9 mouse cellular contexts compared by ENCODE assay signal in genomic region chr5:103780836-103781235, GRCm38 (mm10).
A peak's percentile ranks its signal among the peaks of the same experiment; 100 is the strongest.
DNase-seq lines count a peak whose midpoint lies in the region; ATAC-seq and TF ChIP-seq lines count a peak whose summit lies in the region.
"Had no signal": no experiment of that assay in that cellular context is flagged by ENCODE, and none has a peak within 500 bp of the region (broad histone marks: within the 10 kb centered on the region; RNA-seq: fewer than 3 reads in every experiment).

No protein-coding gene starts in this region.

- WGBS in hindbrain, embryonic 10.5 days: 81% methylated on average over 6 of the region's 6 CpGs
- WGBS in hindbrain, embryonic 14.5 days: 75% methylated on average over 6 of the region's 6 CpGs
- WGBS in midbrain, postnatal 0 days: 78% methylated on average over 6 of the region's 6 CpGs
- 77% methylated on average over 6 of the region's 6 CpGs for WGBS in midbrain, embryonic 14.5 days
- 82% methylated on average over 6 of the region's 6 CpGs for WGBS in midbrain, embryonic 13.5 days

- no peak for DNase-seq in hindbrain, embryonic 10.5 days (ENCODE audit: low spot score)
- no peak for DNase-seq in hindbrain, embryonic 14.5 days (ENCODE audit: low spot score)
- DNase-seq in midbrain, postnatal 0 days (ENCODE audit: low spot score): no peak
- DNase-seq in midbrain, embryonic 14.5 days: no peak
- peak; percentile 60 to 65 for DNase-seq in cerebellum, postnatal 36 days
- DNase-seq in thymus, postnatal 14 days: peak; percentile 51

- H3K9ac ChIP-seq in hindbrain, embryonic 14.5 days: no peak overlapping the region
- H3K9ac ChIP-seq in midbrain, postnatal 0 days (replicated peaks; ENCODE audit: low read length, poor library complexity, severe bottlenecking): no peak overlapping the region
- H3K9ac ChIP-seq in midbrain, embryonic 14.5 days (replicated peaks; ENCODE audit: low read length): no peak overlapping the region
- H3K9ac ChIP-seq in midbrain, embryonic 13.5 days (replicated peaks): no peak overlapping the region
- H3K9ac ChIP-seq: heart, embryonic 13.5 days; neural tube, embryonic 13.5 days had no signal

- no peaks in the 10 kb centered on the region for H3K9me3 ChIP-seq in hindbrain, embryonic 10.5 days
- H3K9me3 ChIP-seq in hindbrain, embryonic 14.5 days (ENCODE audit: control insufficient read depth, low read length): no peaks in the 10 kb centered on the region
- H3K9me3 ChIP-seq in midbrain, postnatal 0 days (ENCODE audit: low read length): no peaks in the 10 kb centered on the region
- no peaks in the 10 kb centered on the region for H3K9me3 ChIP-seq in midbrain, embryonic 14.5 days (ENCODE audit: control insufficient read depth, low read length)
- H3K9me3 ChIP-seq in midbrain, embryonic 13.5 days: no peaks in the 10 kb centered on the region
- H3K9me3 ChIP-seq: heart, embryonic 13.5 days; neural tube, embryonic 13.5 days had no signal

- no peak overlapping the region for H3K4me2 ChIP-seq in hindbrain, embryonic 14.5 days (replicated peaks)
- H3K4me2 ChIP-seq in midbrain, postnatal 0 days (ENCODE audit: low read depth, low read length, poor library complexity, severe bottlenecking): no peak overlapping the region
- no peak overlapping the region for H3K4me2 ChIP-seq in midbrain, embryonic 14.5 days (ENCODE audit: low read length)
- no peak overlapping the region for H3K4me2 ChIP-seq in midbrain, embryonic 13.5 days (replicated peaks)
- H3K4me2 ChIP-seq: heart, embryonic 13.5 days; neural tube, embryonic 13.5 days had no signal

- peaks cover 22% of the 10 kb centered on the region for H3K36me3 ChIP-seq in hindbrain, embryonic 10.5 days
- H3K36me3 ChIP-seq in hindbrain, embryonic 14.5 days (replicated peaks; ENCODE audit: control insufficient read depth, insufficient read depth): no peaks in the 10 kb centered on the region
- no peaks in the 10 kb centered on the region for H3K36me3 ChIP-seq in midbrain, postnatal 0 days (ENCODE audit: insufficient read depth, low read length)
- H3K36me3 ChIP-seq in midbrain, embryonic 14.5 days (ENCODE audit: control insufficient read depth, insufficient read depth, low read length): no peaks in the 10 kb centered on the region
- peaks cover 6% of the 10 kb centered on the region; the same call in 1 of the 2 replicates for H3K36me3 ChIP-seq in midbrain, embryonic 13.5 days

- no peak for ATAC-seq in hindbrain, embryonic 14.5 days (ENCODE audit: low FRiP score)
- ATAC-seq in midbrain, postnatal 0 days (ENCODE audit: low FRiP score): no peak
- ATAC-seq in midbrain, embryonic 14.5 days (ENCODE audit: low FRiP score, low TSS enrichment): no peak
- no peak for ATAC-seq in midbrain, embryonic 13.5 days

- H3K27me3 ChIP-seq in hindbrain, embryonic 10.5 days (ENCODE audit: insufficient read depth, poor library complexity, severe bottlenecking): no peaks in the 10 kb centered on the region
- no peaks in the 10 kb centered on the region; the same call in 1 of the 2 replicates for H3K27me3 ChIP-seq in hindbrain, embryonic 14.5 days (ENCODE audit: control insufficient read depth, insufficient read depth, low read length)
- no peaks in the 10 kb centered on the region for H3K27me3 ChIP-seq in midbrain, postnatal 0 days (ENCODE audit: insufficient read depth, low read length)
- H3K27me3 ChIP-seq in midbrain, embryonic 14.5 days (ENCODE audit: control insufficient read depth, insufficient read depth, low read length): no peaks in the 10 kb centered on the region
- no peaks in the 10 kb centered on the region; the same call in 1 of the 2 replicates for H3K27me3 ChIP-seq in midbrain, embryonic 13.5 days
- H3K27me3 ChIP-seq: heart, embryonic 13.5 days; neural tube, embryonic 13.5 days had no signal

- TF ChIP-seq CTCF in midbrain, postnatal 0 days (IDR thresholded peaks at IDR 0.05): peak; percentile 41

- H3K4me3 ChIP-seq in hindbrain, embryonic 10.5 days: no peak overlapping the region
- H3K4me3 ChIP-seq in hindbrain, embryonic 14.5 days (replicated peaks; ENCODE audit: low read length): no peak overlapping the region
- H3K4me3 ChIP-seq in midbrain, postnatal 0 days (ENCODE audit: low read depth, low read length): no peak overlapping the region
- no peak overlapping the region for H3K4me3 ChIP-seq in midbrain, embryonic 14.5 days (replicated peaks; ENCODE audit: low read depth, low read length)
- no peak overlapping the region for H3K4me3 ChIP-seq in midbrain, embryonic 13.5 days (replicated peaks)
- H3K4me3 ChIP-seq: heart, embryonic 13.5 days; neural tube, embryonic 13.5 days had no signal

- peak overlapping the region; percentile 87 for H3K27ac ChIP-seq in hindbrain, embryonic 10.5 days
- H3K27ac ChIP-seq in hindbrain, embryonic 14.5 days: no peak overlapping the region
- H3K27ac ChIP-seq in midbrain, postnatal 0 days (ENCODE audit: low read depth, low read length): no peak overlapping the region
- H3K27ac ChIP-seq in midbrain, embryonic 14.5 days (replicated peaks; ENCODE audit: low read depth, low read length): no peak overlapping the region
- no peak overlapping the region for H3K27ac ChIP-seq in midbrain, embryonic 13.5 days
- H3K27ac ChIP-seq: heart, embryonic 13.5 days; neural tube, embryonic 13.5 days had no signal

- peaks cover 64% of the 10 kb centered on the region for H3K4me1 ChIP-seq in hindbrain, embryonic 10.5 days (replicated peaks)
- H3K4me1 ChIP-seq in hindbrain, embryonic 14.5 days (replicated peaks; ENCODE audit: control insufficient read depth, insufficient read depth, low read length): peaks cover 34% of the 10 kb centered on the region
- peaks cover 19% of the 10 kb centered on the region for H3K4me1 ChIP-seq in midbrain, postnatal 0 days (ENCODE audit: insufficient read depth, low read length)
- H3K4me1 ChIP-seq in midbrain, embryonic 14.5 days (ENCODE audit: control insufficient read depth, insufficient read depth, low read length): peaks cover 29% of the 10 kb centered on the region
- H3K4me1 ChIP-seq in midbrain, embryonic 13.5 days (replicated peaks): peaks cover 45% of the 10 kb centered on the region

Comparison
In these comparisons a context has a peak if more than half of its experiments do, and no peak if none do; other contexts are left out.
1. DNase-seq: peak in cerebellum, postnatal 36 days (2 of 2) and thymus, postnatal 14 days (single experiment); none in hindbrain, embryonic 10.5 days (single experiment), hindbrain, embryonic 14.5 days (single experiment), midbrain, postnatal 0 days (single experiment) and midbrain, embryonic 14.5 days (single experiment).